Mouse (Mus musculus): Measurements from ENCODE around the gene Bpifb1. TPM values are rescaled to one million over a fixed set of nuclear protein-coding genes. Genes with fewer than 3 reads are reported as not detected.

The Bpifb1 gene
- total and polyA plus RNA-seq, 3 experiments = not detected

DNA sequence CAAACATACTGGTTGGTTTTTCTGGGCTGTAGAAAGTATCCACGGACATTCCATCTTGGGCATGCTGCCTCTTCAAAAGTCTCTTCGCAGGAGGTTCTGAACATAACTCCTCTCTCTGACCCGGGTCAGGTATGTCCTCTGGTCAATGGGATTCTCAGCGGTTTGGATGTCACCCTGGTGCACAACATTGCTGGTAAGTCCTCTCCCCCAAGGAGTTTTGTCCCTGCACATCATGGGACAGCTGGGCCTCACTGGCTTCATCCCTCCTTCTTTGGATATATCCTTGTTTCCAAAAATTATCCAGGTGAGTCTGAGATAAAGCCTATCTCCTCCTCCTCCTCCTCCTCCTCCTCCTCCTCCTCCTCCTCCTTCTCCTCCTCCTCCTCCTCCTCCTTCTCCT, 43.1 kb upstream of the Bpifb1 start:
- dilution Hi-C loops (cut with MboI; ENCODE audit: extremely low pct_ligation_motif_present, extremely low pct_unique_long_range_greater_than_20kb, low sequenced_read_pairs) = no loop called here

DNA sequence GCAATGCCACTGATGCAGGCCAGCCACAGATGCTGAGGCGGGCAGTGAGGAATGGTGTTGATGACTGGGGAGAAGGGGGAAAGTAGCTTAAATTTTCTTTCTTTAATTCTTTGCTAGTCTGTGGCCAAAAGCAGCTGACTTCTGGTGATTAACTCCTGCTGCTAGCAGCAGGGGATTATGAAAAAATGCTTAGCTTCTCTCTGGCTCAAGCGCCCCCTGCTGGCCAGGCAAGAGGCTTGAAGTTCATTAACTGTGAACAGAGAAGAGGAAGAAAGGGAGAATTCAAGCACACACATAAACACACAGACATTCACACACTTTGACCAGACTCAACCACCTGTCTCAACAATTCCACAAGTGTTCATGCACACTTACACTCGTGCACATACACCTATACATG, 32.2 kb upstream of the Bpifb1 start:
- Histone ChIP-seq H3K9ac (ENCODE audit: insufficient read depth, low read depth) (no peak overlapping the region), H3K4me2 (ENCODE audit: insufficient read depth, low read depth, poor library complexity, severe bottlenecking) (no peak overlapping the region), H3K27ac (ENCODE audit: insufficient read depth, low read depth) (no peak overlapping the region), H3K27me3 (replicated peaks) (peaks cover 79% of the 10 kb centered on the region), H3K9me3 (replicated peaks; ENCODE audit: low read length) (peaks cover 12% of the 10 kb centered on the region), H3K4me3 (replicated peaks in 1 of 3; ENCODE audit: low read depth in 2 of 3, low read length in 2 of 3, poor library complexity in 1 of 3) (no peak overlapping the region), H3K4me1 (ENCODE audit: control insufficient read depth in 1 of 2, insufficient read depth in 2 of 2) (no peaks in the 10 kb centered on the region), H3K36me3 (replicated peaks in 1 of 2; ENCODE audit: control insufficient read depth in 1 of 2, insufficient read depth in 1 of 2, low read length in 1 of 2) (no peaks in the 10 kb centered on the region), H3K79me2 (replicated peaks; ENCODE audit: control insufficient read depth, extremely low read depth, insufficient read depth, poor library complexity, severe bottlenecking) (no peaks in the 10 kb centered on the region)
- TF ChIP-seq EP300 (IDR thresholded peaks at IDR 0.05; ENCODE audit: low read length) (no peak), ZNF384 (IDR thresholded peaks at IDR 0.05; ENCODE audit: low read depth, low read length) (peak; percentile 75), E2F4 (IDR thresholded peaks at IDR 0.05; ENCODE audit: insufficient replicate concordance, low read depth, low read length) (no peak), USF1 (IDR thresholded peaks at IDR 0.05; ENCODE audit: low read depth, low read length) (no peak), MEF2A (IDR thresholded peaks at IDR 0.05; ENCODE audit: borderline replicate concordance, low read depth, low read length) (no peak), UBTF (IDR thresholded peaks at IDR 0.05; ENCODE audit: low read depth, low read length) (no peak), KAT2A (IDR thresholded peaks at IDR 0.05; ENCODE audit: insufficient replicate concordance, low read length) (no peak), CHD1 (IDR thresholded peaks at IDR 0.05; ENCODE audit: low read depth, low read length) (no peak), JUN (IDR thresholded peaks at IDR 0.05; ENCODE audit: insufficient read depth, low read depth, low read length) (no peak), SIN3A (IDR thresholded peaks at IDR 0.05; ENCODE audit: low read length) (no peak), HCFC1 (IDR thresholded peaks at IDR 0.05; ENCODE audit: low read depth, low read length) (no peak), BHLHE40 (IDR thresholded peaks at IDR 0.05; ENCODE audit: low read depth, low read length) (no peak), NELFE (IDR thresholded peaks at IDR 0.05; ENCODE audit: low read depth, low read length) (no peak), JUND (conservative IDR thresholded peaks at IDR 0.05; ENCODE audit: low read depth, low read length) (no peak), GABPA (IDR thresholded peaks at IDR 0.05; ENCODE audit: insufficient replicate concordance, low read depth, low read length) (no peak), RAD21 (IDR thresholded peaks at IDR 0.05; ENCODE audit: low read depth, low read length) (peak; percentile 21), TBP (conservative IDR thresholded peaks at IDR 0.05; ENCODE audit: low read depth, low read length) (no peak), USF2 (conservative IDR thresholded peaks at IDR 0.05; ENCODE audit: low read depth, low read length) (no peak), ZKSCAN1 (IDR thresholded peaks at IDR 0.05; ENCODE audit: borderline replicate concordance, low read depth, low read length) (no peak), SMC3 (IDR thresholded peaks at IDR 0.05; ENCODE audit: low read depth, low read length) (peak; percentile 49), MYC (IDR thresholded peaks at IDR 0.05; ENCODE audit: low read depth, low read length) (no peak), MAX (IDR thresholded peaks at IDR 0.05; ENCODE audit: low read length) (no peak), ETS1 (conservative IDR thresholded peaks at IDR 0.05; ENCODE audit: low read depth, low read length) (no peak), ELF1 (IDR thresholded peaks at IDR 0.05; ENCODE audit: low read depth, low read length) (no peak), TCF12 (IDR thresholded peaks at IDR 0.05; ENCODE audit: low read depth, low read length) (no peak), POLR2A (IDR thresholded peaks at IDR 0.05; ENCODE audit: low read depth, low read length) (no peak), CTCF (conservative IDR thresholded peaks at IDR 0.05 in 1 of 2, IDR thresholded peaks at IDR 0.05 in 1 of 2; ENCODE audit: low read depth in 2 of 2, low read length in 2 of 2) (peak; percentile 75 to 79; a peak in 3 of 4 replicates), ZC3H11A (IDR thresholded peaks at IDR 0.05; ENCODE audit: low read depth, low read length) (no peak)
- DNase-seq (ENCODE audit: extremely low read depth) = peak; percentile 48
- in situ Hi-C loops (cut with MboI; ENCODE audit: low pct_ligation_motif_present, low pct_unique_long_range_greater_than_20kb, low sequenced_read_pairs) (no loop called here), dilution Hi-C loops (cut with MboI; ENCODE audit: extremely low pct_ligation_motif_present, extremely low pct_unique_long_range_greater_than_20kb, low sequenced_read_pairs) (no loop called here)

More for the DNA sequence above, 43.1 kb upstream of the Bpifb1 start:
- no peak for TF ChIP-seq POLR2A (IDR thresholded peaks at IDR 0.05; ENCODE audit: low read depth, low read length)
- no peaks in the 10 kb centered on the region for H3K36me3 ChIP-seq (replicated peaks in 1 of 2; ENCODE audit: control insufficient read depth in 1 of 2, insufficient read depth in 1 of 2, low read length in 1 of 2)
- no peak overlapping the region for H3K9ac ChIP-seq (ENCODE audit: insufficient read depth, low read depth)
- no peak for DNase-seq (ENCODE audit: extremely low read depth)
- no peaks in the 10 kb centered on the region for H3K79me2 ChIP-seq (replicated peaks; ENCODE audit: control insufficient read depth, extremely low read depth, insufficient read depth, poor library complexity, severe bottlenecking)
- in situ Hi-C loops (cut with MboI; ENCODE audit: low pct_ligation_motif_present, low pct_unique_long_range_greater_than_20kb, low sequenced_read_pairs) = no loop called here
- H3K4me3 ChIP-seq (replicated peaks in 1 of 3; ENCODE audit: low read depth in 2 of 3, low read length in 2 of 3, poor library complexity in 1 of 3) = no peak overlapping the region
- no peak overlapping the region for H3K27ac ChIP-seq (ENCODE audit: insufficient read depth, low read depth)
- peaks cover 92% of the 10 kb centered on the region for H3K27me3 ChIP-seq (replicated peaks)
- H3K9me3 ChIP-seq (replicated peaks; ENCODE audit: low read length) = no peaks in the 10 kb centered on the region
- no peak overlapping the region for H3K4me2 ChIP-seq (ENCODE audit: insufficient read depth, low read depth, poor library complexity, severe bottlenecking)
- no peaks in the 10 kb centered on the region for H3K4me1 ChIP-seq (ENCODE audit: control insufficient read depth in 1 of 2, insufficient read depth in 2 of 2)

All from CH12.LX (cell line).